Mouse (Mus musculus) 3134 (cell line): Measurements from ENCODE around the gene Smc1b.
A peak's percentile ranks its signal among the peaks of the same experiment; 100 is the strongest.
"Not testable (repeated sequence)": the region's sequence is repeated elsewhere in the genome, so short reads cannot be mapped to it uniquely, and the experiment has no call there.

Experiments used
- DNase-seq: peaks from one replicate; pipeline ENCODE4 v3.0.0-alpha.2; 2011; ENCODE audit warnings: low spot score; ENCODE audit not compliant: insufficient read length; ENCODE audit errors: extremely low read depth

Gene Smc1b

DNA sequence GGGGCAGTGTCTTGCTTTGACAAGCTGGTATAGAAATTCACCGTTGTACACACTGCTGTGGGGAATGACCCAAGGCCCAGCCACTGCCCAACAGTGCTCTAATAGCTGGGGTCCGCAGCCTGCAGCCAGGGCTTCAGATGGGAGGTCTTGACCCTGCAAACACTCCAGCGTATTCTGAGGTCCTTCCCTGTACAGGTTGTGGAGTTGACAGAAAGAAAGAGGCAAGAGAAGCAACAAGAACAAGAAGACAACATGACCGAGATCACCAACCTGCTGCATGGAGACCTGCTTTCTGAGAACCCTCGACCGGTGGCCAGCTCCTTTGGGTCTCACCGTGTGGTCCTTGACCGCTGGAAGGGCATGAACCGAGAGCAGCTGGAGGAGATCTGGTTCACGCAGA is 9.5 kb upstream of the Smc1b start:
- no peak for DNase-seq

DNA sequence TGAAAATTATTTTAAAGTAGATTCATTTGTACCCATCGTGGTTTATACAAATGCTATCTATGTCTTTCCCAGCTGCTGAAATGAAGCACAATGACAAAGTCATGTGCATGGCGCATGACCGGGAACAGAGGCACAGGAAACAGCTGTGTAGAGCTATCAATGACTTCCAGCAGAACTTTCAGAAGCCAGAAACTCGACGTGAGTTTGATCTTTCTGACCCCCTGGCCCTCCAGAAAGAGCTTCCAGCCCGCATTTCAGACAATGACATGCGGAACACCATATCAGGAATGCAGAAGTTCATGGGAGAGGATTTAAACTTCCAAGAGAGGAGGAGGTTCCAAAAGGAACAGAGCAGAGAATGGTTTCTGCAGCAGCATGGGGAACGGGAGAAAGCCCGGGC is 3.4 kb upstream of the Smc1b start:
- no peak for DNase-seq

DNA sequence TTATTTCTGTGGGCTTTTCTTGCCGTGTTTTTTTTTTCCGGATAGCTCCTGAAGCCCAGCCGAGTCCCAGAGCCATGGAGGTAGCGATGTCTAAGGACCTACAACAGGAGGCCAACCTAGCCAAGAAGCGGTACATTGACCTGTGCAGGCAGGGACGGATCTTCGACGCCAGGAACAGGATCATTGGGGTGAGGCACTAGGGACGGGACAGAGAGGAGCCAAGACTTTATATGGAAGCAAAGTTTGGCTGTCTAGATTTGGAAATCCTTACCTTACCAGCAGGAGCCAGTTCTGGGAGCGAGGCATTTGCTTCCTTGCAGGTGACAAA is 393 bp upstream of the Smc1b start:
- DNase-seq = no peak

DNA sequence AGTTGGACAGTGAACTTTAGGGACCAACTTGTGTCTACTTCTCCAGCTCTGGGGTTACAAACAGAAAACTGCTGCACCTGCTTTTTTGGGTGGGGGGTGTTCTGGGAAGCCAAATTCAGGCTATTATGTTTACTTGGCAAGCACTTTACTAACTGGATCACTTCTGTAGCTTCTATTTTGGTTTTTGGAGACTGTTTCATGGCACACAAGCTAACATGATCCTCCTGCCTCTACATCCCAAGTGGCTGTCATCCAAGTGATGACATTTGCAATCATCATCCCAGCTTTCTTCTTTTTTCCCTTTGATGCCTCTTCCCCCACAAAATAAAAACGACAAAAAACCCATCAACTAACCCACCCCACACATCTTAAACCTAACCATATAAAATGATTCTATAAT is 46.1 kb downstream of the Smc1b start:
- DNase-seq = no peak

DNA sequence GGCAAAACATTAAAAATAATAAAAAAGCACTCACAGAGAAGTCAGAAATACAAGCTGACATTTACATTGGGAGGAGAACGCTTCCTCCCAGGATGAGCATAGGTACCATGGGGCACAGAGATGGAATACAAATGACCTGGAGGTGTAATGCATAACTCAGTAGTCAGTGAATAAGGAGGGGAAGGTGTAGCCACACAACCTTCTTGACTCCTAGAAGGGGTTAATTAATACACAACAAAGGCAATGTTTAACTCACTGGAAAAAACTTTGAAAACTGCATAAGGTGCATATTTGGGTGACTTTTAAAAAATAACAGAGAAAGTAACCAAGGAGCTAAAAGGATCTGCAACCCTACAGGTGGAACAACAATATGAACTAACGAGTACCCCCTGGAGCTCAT is 59.1 kb downstream of the Smc1b start:
- DNase-seq = no peak

DNA sequence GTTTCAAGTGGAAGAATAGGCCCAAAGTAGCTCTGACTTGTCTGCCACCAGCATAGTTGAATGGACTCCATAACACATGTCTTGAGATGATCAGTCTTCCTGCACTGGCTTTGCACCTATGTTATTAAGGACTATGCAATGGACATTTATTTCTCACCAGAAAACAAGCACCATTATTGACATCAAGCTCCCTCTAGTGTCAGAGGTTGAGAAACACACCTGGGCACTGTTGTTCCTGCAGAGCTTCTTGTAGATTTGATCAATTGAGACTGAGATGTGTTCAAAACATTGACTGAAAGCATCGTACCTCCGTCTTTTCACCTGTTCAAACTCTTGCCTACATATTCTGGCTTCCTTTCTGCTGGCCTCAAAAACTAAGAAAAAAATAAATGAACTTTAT is 61.2 kb downstream of the Smc1b start:
- DNase-seq = peak; percentile 14

DNA sequence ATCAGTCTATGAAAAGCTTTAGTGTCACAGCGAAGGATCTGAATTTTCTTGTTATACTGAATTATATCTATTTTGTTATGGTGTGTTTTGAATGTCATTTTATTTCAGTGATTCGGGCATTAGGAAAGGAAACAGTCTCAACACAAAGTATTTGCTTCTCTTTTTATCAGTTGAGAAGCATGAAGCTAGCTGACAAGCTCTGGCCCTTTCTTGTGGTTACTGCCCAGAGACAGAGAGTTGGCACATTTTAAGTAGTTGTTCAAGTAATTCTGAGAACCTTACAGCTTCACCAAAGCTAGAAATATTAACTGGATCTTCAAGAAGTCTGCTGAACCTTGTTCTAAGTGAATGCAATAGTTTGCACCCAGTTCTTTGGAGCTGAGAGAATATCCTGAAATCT is 68.3 kb downstream of the Smc1b start:
- no peak for DNase-seq

DNA sequence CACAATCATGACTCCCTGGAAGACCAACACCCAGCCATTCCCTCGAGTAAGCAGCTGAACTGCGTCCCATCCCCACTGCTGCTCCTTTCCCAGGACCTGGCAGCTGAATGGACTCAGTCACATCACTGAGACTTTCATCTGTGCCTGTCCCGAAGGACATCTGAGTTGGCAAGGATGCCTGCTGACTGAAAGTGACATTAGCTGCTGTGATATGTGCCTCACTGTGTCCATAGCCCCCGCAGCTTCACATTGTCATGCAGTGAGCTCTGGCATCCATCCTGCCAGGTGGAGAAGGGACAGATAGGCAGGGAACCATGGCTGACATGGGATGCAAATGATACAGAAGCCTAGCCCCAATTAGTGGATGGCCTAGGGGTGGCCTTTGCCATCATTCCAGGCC is 76.6 kb downstream of the Smc1b start:
- DNase-seq = no peak

DNA sequence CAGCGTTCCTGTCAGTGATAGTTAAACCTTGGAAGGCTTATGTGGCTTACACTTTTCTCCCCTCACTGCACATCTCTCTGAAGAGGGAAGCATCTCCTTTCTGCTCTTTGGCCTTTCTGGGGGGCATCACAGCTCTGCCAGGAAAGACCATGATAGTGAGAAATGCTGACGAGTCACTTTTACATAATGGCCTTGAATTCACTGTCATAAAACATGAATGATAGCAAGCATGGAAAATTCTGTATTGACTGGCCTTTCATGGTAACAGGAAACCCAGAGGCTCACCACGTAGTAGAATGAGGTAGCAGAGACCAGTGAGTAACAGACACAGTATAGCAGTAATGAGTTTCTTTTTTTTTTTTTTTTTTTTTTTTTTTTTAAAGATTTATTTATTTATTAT is 77.7 kb downstream of the Smc1b start:
- DNase-seq = no peak

DNA sequence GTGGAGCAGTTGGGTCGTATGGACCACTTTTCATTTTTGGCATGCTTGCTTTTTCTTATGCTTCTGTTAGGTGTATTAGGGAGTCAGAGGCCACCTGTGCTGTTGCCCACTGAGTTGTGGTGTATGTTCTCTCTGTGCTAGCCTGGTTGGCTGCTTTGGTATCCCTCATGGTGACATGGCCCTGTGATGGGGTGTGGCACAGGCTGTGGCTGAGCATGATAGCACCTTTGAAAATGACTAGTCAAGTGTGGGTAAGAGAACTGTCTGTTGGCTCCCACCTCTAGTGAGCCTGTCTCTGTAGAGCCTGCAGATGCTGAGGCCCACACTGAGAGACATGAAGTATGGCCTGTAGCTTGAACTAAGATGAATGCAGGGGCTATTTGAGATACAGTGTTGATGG is 82.0 kb downstream of the Smc1b start:
- no peak for DNase-seq

DNA sequence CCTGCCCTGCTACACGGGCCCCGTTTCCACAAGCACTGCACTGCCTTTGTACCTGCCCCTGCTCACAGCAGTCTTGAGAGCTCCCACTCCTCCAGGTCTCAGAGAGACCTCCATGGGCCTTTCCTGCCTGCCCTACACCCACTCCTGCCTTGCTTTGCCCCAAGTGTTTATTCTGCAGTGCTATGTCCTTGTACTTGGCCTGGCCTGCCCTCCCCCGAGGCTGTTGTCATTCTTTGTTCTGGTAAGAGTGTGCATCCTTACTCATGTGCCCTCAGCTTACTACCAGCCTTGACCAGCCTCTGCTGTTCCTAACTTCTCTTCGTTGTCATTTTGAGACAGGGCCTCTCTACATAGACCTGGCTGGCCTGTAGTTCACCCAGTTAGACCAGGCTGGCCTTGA is 83.9 kb downstream of the Smc1b start:
- DNase-seq = no peak

DNA sequence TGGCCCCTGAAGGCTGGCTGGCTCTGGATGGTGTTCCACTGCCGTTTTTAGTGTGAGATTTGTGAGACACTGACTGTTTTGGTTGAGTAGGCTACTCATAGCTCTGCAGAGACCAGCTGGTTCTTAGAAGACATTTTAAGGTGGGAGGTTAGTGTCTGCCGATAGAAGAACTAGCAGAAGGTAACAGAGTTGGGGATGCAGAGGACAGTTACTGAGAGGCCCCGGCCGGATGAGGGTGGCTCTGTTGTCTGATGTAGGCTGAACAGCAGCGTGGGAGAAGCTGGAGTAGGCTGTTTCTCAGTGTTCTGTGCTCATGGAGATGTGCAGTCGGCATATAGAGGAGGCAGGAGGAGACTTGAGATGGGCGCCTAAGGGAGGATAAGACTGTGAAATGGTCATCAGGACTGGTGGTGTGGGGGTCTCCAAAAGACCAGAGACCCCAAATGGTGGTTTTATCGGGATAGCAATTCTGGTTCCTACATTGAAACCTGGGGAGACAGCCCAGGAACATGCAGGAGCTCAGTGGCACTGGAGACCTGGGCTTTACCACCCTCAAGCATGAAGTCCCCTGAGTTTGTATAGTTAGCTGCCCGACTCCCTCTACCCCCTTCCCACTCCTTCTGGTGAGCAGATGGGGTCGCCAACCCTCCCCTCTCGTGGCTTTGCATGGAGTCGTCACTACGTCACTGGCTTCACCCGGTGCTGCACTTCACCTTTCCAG is 85.4 kb downstream of the Smc1b start:
- no peak for DNase-seq

DNA sequence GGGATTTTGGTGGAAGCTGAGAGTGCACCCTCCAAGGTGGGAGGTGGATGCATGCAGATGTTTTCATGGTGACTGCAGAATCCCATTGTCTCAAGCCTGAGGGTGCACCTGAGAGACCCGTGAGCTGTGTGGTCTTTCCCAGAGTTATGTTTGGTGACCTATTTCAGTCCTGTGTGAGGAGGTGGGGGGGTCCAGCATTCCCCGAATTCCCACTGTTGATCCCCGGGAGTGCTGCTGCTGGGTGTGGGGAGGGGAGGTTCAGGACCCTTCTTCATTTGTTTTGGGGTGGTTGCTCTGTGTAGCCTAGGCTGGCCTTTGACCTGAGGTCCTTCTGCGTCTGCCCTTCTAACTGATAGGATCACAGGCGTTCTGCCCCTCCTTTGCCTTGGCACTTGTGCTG is 88.0 kb downstream of the Smc1b start:
- DNase-seq = no peak

DNA sequence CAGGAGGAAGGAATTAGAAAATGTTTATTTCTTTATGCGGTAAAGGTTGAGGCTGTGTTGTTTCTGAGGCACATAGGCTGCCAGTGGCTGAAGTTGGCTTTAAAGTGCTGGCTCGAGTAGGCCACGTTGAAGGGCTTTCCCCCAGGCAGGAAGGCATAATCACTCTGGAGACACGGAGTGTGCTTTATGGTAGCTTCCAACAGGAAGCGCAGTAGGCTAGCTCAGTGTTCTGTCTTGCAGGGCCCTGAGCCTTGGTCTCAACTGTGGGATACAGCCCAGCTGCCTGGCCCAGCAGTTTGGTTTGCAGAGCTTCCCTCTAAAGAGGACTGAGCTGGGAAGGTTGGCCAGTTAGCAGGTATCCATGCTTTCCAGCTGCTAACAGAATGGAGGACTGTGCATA is 88.6 kb downstream of the Smc1b start:
- no peak for DNase-seq

DNA sequence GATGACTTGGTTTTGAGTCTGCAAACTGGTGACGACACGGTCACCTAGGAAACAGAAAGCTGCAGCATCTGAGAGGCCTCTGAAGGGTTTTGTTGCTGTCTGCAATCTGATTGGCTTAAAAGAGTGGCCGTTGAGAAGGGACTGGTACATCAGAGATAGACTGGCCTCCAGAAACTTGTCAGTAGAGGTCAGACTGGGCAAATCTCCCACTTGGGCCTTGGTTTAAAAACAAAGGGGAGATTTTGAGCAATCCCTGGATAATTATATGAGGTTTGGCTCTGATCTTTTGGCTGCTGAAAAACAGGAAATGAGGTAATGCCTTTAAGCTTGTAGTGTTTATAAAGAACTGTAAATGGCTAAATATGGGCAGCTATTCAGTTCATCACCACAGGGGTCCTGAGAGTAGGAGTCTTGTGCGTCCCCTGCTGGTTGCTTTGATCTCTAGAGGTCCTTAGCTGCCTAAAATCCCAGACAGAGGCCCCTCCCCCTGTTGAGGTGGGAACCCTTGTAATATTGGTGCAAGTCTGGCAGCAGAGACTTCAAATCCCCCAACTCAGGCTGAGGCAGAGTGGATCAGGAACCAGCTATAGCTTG is 89.3 kb downstream of the Smc1b start:
- DNase-seq = peak; percentile 62

DNA sequence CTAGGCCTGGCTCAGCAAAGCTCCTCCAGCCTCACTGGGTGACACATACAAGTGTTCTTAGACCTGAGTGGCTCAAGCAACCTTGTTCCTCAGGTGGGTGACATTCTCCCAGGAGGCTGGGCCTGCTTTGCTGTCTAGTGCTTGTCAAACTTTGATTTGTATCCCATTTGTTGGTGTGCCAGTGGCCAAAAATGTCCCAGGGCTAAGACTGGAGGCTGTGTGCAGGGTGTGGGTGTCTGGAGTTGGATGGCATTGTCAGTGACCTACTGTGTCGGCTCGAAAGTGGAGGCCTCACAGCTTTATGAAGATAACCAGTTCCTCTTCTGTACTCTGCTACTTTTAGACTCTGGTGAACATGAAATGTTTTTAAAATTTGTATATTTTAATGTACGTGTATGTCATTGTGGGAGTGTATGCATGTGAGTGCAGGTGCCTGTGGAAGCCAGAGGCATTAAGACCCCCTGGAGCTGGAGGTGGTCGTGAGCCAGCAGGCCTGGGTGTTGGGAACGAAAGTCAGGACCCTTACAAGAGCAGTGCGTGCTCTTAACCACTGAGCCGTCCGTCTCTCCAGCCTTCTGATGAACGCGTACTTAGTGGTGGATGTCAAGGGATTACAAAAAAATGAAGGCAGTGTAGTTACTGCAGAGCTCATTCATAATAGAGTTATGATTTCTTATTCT is 90.1 kb downstream of the Smc1b start:
- DNase-seq = no peak

DNA sequence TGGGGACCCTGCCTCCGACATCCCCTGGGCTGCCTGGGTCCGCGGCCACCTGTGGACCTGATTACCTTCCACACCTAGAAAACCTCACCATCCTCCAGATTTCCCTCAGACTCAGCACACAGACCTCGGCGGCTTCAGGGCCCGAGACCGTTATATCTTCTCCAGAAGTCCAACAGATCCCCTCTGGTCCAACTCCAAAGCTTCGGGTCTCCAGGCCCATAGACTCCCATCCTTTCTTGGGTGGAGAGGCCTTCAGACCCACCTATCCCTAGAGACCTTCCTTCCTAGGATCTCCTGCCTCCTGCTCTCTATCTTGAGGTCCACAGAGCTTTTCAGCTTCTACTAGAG is 94.4 kb downstream of the Smc1b start:
- DNase-seq = no peak

DNA sequence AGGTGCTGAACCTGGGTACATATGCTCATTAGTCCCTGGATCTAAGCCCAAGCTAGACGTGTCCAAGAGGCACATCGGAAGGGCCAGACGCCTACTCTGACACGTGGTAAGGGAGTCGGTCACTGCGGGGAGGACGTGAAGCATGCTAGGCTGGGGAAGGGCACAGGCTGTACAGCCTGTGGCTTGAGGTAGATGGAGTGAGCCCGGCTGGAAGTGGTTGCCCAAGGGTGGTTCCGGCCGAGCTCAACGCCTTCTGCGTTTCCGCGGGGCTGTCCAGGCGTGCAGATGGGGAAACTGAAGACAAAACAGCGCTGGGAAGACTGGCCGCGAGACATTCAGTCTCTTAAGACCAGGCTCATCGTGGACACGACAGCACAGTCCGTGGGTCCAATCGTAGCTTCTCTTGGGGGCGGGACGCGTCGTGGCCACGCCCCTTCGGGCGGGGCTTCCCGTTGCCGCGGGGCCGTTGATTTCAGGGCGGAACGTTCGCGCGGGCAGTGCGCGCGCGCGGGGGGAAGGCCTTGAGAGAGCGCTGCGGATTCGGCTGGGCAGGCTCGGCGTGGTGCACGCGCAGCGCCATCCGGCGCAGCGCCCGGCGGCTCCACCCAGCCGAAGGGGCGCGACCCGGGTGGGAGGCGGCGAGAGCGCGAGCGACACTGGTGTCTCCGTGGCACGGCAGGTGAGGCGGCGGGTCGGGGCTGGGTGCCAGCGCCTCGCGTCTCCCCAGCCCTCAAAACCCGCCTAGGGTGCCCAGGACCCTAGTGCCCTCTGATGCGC is 95.0 kb downstream of the Smc1b start:
- DNase-seq = peak; percentile 100

DNA sequence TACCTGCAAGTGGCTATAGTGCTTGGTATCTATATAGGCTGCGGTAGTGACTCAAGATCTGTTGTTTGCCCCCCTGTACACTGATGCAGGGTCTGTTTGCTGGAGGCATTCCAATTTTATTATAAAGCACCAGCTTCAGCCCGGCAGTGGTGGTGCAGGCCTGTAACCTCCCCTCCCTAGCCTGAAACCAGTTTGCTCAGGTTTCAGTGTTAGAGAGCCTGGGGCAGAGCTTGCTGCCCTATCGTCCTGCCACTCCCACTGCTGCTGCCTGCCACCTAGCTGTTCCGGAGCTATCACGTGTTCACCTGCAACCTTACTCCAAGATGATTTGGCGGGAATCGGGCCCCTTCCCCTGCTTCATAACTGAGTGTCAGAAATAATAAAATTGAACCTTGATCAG is 97.8 kb downstream of the Smc1b start:
- DNase-seq = not testable (repeated sequence)

DNA sequence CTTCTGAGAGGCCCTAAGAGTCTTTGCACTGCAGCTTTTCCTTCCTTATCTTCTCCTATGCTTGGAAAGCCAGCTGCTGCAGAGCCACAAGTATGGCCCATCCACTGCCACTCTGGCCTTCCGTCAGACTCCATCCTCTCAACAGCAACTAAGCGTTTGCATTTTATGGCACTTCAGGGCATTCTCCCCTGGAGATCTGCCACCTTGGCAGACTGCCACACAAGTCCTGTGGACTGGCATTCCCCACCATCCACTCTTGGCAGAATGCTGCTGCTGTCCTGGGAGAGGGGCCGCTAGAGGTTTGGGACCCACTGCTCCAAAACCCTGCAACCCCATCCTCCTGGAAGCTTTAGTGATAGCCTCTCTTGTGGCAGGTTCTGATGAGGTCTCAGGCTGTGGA is 99.9 kb downstream of the Smc1b start:
- no peak for DNase-seq

DNA sequence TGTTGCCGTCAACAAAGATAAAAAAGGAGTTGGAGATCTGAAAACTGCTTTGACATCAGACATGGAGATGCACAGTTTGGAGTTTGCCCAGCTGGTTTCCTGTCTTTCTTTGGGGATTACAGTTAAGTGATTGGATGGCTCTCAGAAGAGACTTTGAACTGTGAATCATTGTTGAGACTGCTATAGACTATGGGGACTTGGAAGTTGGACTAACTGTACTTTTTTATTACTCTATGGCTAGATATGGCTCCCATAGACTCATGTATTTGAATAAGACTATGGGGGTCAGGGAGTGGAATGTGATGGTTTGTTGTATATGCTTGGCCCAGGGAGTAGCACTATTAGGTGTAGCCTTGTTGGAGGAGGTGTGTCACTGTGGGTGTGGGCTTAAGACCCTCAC is 101.1 kb downstream of the Smc1b start:
- not testable (repeated sequence) for DNase-seq

DNA sequence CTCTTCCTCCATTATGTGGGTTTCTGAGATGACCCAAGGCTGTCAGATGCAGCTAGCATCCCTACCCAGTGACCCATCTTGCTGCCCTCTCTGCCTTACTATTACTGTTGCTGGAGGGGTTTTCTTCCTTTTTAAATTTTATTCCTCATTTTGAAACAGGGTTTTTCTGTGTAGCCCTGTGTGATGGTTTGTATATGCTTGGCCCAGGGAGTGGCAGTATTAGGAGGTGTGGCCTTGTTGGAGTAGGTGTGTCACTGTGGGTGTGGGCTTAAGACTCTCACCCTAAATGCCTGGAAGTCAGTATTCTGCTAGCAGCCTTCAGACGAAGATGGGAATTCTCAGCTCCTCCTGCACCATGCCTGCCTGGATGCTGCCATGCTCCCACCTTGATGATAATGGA is 103.1 kb downstream of the Smc1b start, which contains the start of gene Fam118a:
TSS of gene Fam118a (plus strand) at position 301 of the 400 bp plus-strand sequence.
- not testable (repeated sequence) for DNase-seq
